Mouse (Mus musculus) hematopoietic stem cell, adult 5-6 weeks (primary cell): ENCODE results near the gene Slc38a5. TPM values are rescaled to one million over a fixed set of nuclear protein-coding genes. Genes with fewer than 3 reads are reported as not detected.

Experiments
- ATAC-seq, 2 experiments: fragments of 125-278 bp in 1 of 2; replicated peaks in 1 of 2; 2 replicates each; pipeline ENCODE4 v1.8.0; 2016 to 2017; ENCODE audit warnings: inconsistent platforms in 2 of 2, mild to moderate bottlenecking in 2 of 2, moderate number of reproducible peaks in 2 of 2, low read depth in 1 of 2, moderate TSS enrichment in 1 of 2; ENCODE audit not compliant: low FRiP score in 2 of 2, poor library complexity in 2 of 2, severe bottlenecking in 2 of 2, insufficient read depth in 1 of 2, low TSS enrichment in 1 of 2
- total RNA-seq: library from RNA; stranded (forward); fragments of 172-1452, 232-1000 nt; gene quantifications from 2 replicates; pipeline ENCODE4 v1.2.3, GENCODE M21; 2017

Gene Slc38a5
- total RNA-seq, 1 experiment from 2014 or later = 6.6 TPM

DNA sequence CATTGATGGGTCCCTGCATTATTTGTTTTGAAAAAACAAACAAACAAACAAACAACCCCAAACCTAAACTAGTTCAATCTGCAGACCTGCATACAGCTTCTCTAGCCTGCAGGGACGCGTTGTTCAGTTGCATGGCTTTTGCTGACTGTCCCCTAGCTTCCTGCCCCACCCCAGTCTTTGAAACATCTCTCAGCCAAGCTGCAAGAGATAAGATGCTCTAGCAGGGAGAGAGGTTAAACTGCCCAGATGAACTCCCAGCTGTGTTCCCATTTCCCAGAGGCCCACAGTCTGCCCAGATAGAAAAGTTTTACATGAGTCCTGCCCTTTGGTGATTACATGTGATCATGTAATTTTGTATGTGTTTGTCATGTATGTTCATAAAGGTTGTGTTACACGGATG, 6.7 kb upstream of the Slc38a5 start:
- ATAC-seq = no peak

DNA sequence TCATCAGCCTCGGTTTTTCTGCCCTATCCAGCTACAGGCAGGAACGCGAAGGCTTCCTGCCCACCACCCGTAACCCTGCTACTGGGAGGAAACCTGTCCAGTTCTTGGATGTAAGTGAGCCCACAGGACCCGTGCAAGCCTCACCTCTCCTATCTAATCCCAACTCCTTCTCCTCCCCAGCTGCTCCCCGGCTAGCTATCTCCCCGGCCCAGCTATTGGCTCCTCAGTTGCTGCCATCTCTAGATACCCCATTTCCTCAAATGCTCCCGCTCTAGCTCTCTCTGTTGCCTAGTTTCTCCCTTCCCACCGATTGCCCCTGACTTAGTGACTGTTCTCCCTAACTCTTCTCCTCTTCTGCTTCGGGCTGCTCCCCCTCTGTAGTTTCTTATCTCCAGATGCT, 1.1 kb downstream of the Slc38a5 start:
- peak in 1 of 2 experiments; percentile 42; a peak in 1 of 4 replicates for ATAC-seq

DNA sequence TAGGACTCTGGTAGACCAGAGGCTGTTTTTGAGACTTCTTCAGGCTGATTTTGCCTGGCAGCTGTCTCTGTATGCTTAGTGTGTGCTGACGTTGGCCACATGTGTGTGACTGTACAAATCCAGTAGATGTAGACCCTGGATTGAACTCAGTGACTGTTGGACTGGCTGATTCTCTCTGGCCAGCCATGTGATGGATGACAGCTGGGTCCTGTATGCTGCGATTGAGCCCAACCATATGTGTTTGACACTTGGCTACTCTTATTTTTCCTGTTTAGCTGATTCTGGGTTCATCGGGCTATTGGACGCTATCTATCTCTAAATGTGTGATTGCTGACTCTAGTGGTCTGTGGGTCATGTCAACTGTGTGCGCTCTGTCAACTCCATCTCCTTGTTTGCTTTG, 3.1 kb downstream of the Slc38a5 start:
- ATAC-seq = no peak

DNA sequence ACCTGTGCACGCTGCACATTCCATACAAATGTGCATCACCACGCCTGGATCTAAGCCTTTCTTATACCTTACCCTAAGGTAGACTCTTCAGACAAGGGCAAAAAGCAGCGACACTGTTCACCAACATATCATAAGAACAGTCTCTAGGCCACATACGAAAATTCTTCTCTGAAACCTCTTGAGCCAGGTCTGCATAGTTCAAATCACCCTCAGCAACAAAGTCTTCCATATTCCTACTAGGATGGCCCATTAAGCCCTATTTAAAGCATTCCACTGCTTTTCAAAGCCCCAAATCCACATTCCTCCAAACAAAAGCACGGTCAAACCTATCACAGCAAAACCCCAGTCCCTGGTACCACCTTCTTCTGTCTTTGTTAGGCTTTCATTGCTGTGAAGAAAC, 17.7 kb downstream of the Slc38a5 start:
- no peak for ATAC-seq

DNA sequence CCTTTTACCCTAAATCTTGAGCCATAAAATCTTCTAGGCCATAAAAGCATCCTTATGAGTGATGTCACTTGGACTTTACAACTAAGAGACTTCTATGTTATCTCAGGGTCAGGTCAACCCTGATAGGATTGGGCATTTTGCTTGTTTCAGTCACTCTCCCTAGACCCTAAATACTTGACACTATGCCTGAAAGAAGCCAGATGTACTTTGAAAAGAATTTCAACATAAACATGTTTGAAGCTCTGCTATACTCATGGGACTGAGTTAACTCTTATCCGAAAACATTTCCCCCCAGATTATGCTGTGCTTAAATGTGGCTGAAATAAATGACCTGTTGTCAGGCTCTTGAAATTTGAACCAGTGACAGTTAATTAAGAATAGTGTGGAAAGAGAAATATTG, 38.4 kb downstream of the Slc38a5 start:
- ATAC-seq = no peak

DNA sequence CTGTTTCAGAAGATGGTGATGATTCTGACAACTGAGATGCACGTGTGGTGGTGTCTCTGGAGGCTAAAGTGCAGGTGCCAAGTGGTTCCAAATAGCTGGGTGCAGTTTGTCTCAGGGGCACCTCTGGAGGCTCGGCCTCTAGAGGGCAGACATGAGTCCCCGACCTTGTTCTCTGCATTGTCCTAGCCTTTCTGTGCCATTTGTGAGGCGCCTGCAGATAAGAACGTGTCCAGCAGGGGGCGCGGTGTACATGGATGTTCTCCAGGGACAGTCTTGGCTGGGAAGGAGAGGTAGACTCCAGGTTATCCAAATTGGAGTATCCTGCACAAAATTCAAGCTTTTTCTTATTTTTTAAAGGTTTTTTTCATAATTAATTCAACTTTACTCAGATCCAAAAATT, 44.0 kb downstream of the Slc38a5 start:
- peak in 1 of 2 experiments; percentile 32; a peak in 1 of 4 replicates for ATAC-seq

DNA sequence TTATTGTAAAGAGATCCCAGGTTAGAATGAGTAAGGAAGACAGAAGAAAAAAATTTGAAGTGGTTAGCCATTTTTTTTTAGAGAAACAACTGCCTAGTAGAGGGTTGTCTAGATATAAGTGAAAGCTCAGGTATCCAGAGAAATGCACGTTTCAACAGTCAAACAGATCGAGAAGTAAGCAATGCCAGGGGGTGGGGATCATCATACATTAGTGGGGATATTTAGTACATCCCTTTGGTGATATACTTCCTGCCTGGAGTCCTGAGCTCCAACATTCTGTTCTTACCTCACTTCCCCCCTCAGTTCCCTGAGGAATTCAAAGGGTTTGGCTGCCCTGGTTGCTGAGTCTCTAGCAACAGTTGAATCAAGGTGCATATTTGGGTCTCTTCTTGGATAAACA, 56.2 kb downstream of the Slc38a5 start, which contains the start of gene Ssxb10:
Gene Ssxb10 (plus strand): TSS at position 301 of the 400 bp plus-strand sequence.
- ATAC-seq = no peak

Other genes with a start within 250 kb of the Slc38a5 start
- 51.2 and 65.4 TPM in 2 replicates for gene Suv39h1, start 196.4 kb upstream of the Slc38a5 start, total RNA-seq
- 97.1 and 98.4 TPM in 2 replicates for gene Was, start 180.6 kb upstream of the Slc38a5 start, total RNA-seq
- gene Wdr13, start 138.2 kb upstream of the Slc38a5 start, total RNA-seq = 41.6 and 44.4 TPM in 2 replicates
- 1,086 and 1,580 TPM in 2 replicates for gene Rbm3, start 125.3 kb upstream of the Slc38a5 start, total RNA-seq
- gene Tbc1d25, start 95.0 kb upstream of the Slc38a5 start, total RNA-seq = 7.8 and 8.2 TPM in 2 replicates
- gene Ebp, start 77.6 kb upstream of the Slc38a5 start, total RNA-seq = 59.0 and 60.6 TPM in 2 replicates
- 1.0 and 2.6 TPM in 2 replicates for gene Porcn, start 64.6 kb upstream of the Slc38a5 start, total RNA-seq
- 17.3 and 25.9 TPM in 2 replicates for gene Ftsj1, start 18.7 kb upstream of the Slc38a5 start, total RNA-seq
- gene Ssxb10, start 56.3 kb downstream of the Slc38a5 start, total RNA-seq = 1.3 TPM in 1 of 2 replicates, not detected in the other
- not detected in 2 replicates for gene Ssxb9, start 95.8 kb downstream of the Slc38a5 start, total RNA-seq
- gene Ssxb1, start 142.2 kb downstream of the Slc38a5 start, total RNA-seq = not detected in 2 replicates
- not detected in 2 replicates for gene Ssxb2, start 190.6 kb downstream of the Slc38a5 start, total RNA-seq